In genomic region chr17:10093437-10094107, GRCm38 (mm10) we compare ENCODE assay signal across 9 mouse cellular contexts.
A peak's percentile ranks its signal among the peaks of the same experiment; 100 is the strongest.
DNase-seq lines count a peak whose midpoint lies in the region; ATAC-seq lines count a peak whose summit lies in the region.
"Had no signal": no experiment of that assay in that cellular context is flagged by ENCODE, and none has a peak within 500 bp of the region (broad histone marks: within the 10 kb centered on the region; RNA-seq: fewer than 3 reads in every experiment).

No protein-coding gene starts in this region.

- DNase-seq in left cerebral cortex, postnatal 36 days (ENCODE audit: low spot score in 2 of 2): peak; percentile 13 to 21
- DNase-seq in left cerebral cortex, adult 11 months (ENCODE audit: low spot score): no peak
- DNase-seq in kidney, postnatal 14 days: peak; percentile 59
- DNase-seq in skeletal muscle tissue, adult 2 months (ENCODE audit: low read depth, low spot score): peak; percentile 76
- DNase-seq in testis, postnatal 14 days (ENCODE audit: low spot score): no peak
- no peak for DNase-seq in embryo, embryonic 9.5 days (ENCODE audit: extremely low spot score)
- DNase-seq in ovary, postnatal 14 days (ENCODE audit: low spot score): no peak

- intact Hi-C loops in left cerebral cortex, postnatal 36 days (cut with DNase I): no loop called here

- ATAC-seq in granulocyte monocyte progenitor cell, adult 5-6 weeks (replicated peaks; ENCODE audit: poor library complexity, severe bottlenecking): peak; percentile 94
- ATAC-seq: Patski had no signal

Comparison
In these comparisons a context has a peak if more than half of its experiments do, and no peak if none do; other contexts are left out.
1. DNase-seq: peak in left cerebral cortex, postnatal 36 days (2 of 2), kidney, postnatal 14 days (single experiment) and skeletal muscle tissue, adult 2 months (single experiment); none in left cerebral cortex, adult 11 months (single experiment), testis, postnatal 14 days (single experiment), embryo, embryonic 9.5 days (single experiment) and ovary, postnatal 14 days (single experiment).